Mouse (Mus musculus) limb, embryonic 13.5 days (tissue): Measurements from ENCODE around the gene Drosha. TPM values are rescaled to one million over a fixed set of nuclear protein-coding genes. Genes with fewer than 3 reads are reported as not detected.
"Not testable (repeated sequence)": the region's sequence is repeated elsewhere in the genome, so short reads cannot be mapped to it uniquely, and the experiment has no call there.

Experiments
- ATAC-seq: fragments of 200-750 bp; cut with Nextera tagmentation; 2 replicates; pipeline ENCODE4 v1.8.0; 2017; ENCODE audit warnings: low read depth, moderate number of reproducible peaks, moderate TSS enrichment; ENCODE audit not compliant: low FRiP score
- H3K27ac ChIP-seq: fragments of 300-500 bp; sonication (generic); 2 replicates; pipeline ENCODE4 v1.5.1; 2015; ENCODE audit warnings: inconsistent platforms, mild to moderate bottlenecking, moderate library complexity
- H3K27me3 ChIP-seq: fragments of 300-500 bp; sonication (generic); 2 replicates; pipeline ENCODE4 v1.6.1; 2015; ENCODE audit warnings: mild to moderate bottlenecking, inconsistent platforms
- H3K36me3 ChIP-seq: fragments of 300-500 bp; sonication (generic); 2 replicates; pipeline ENCODE4 v1.6.1; 2015; ENCODE audit warnings: inconsistent platforms, mild to moderate bottlenecking, moderate library complexity
- H3K4me1 ChIP-seq: fragments of 300-500 bp; sonication (generic); 2 replicates; pipeline ENCODE4 v1.6.1; 2015; ENCODE audit warnings: inconsistent platforms
- H3K4me2 ChIP-seq: fragments of 300-500 bp; sonication (generic); replicated peaks from 2 replicates; pipeline ENCODE4 v1.6.1; 2015; ENCODE audit warnings: inconsistent platforms, mild to moderate bottlenecking, moderate library complexity
- H3K4me3 ChIP-seq: fragments of 300-500 bp; sonication (generic); 2 replicates; pipeline ENCODE4 v1.5.1; 2015; ENCODE audit warnings: moderate library complexity, mild to moderate bottlenecking, inconsistent platforms
- H3K9ac ChIP-seq: fragments of 300-500 bp; sonication (generic); 2 replicates; pipeline ENCODE4 v1.6.1; 2015; ENCODE audit warnings: mild to moderate bottlenecking, inconsistent platforms
- H3K9me3 ChIP-seq: fragments of 300-500 bp; sonication (generic); 2 replicates; pipeline ENCODE4 v1.6.1; 2016; ENCODE audit warnings: inconsistent platforms
- WGBS: fragments of 180-500 bp; shearing (Covaris S2); methylation state at CpG from one replicate; pipeline ENCODE4 v1.1.7; 2015; 5-methylcytosine and 5-hydroxymethylcytosine counted together
- polyA plus RNA-seq: library from polyadenylated mRNA; unstranded; fragments of >200 nt; fragmentation: Nextera tagmentation; extraction: Ambion mirVana; gene quantifications from 2 replicates; pipeline ENCODE4 v1.2.1, GENCODE M21; 2015

Gene Drosha
- 41.0 and 47.6 TPM in 2 replicates for polyA plus RNA-seq

GRCm38 (mm10) chr15:12824197-12824952 lies at the start of gene Drosha, which contains the start of gene 6030458C11Rik:
Gene Drosha (plus strand): TSS chr15:12824815.
Gene 6030458C11Rik (minus strand): TSS chr15:12824649.
- H3K36me3 ChIP-seq: peaks cover 54% of the 10 kb centered on the region
- peak; percentile 100 for ATAC-seq
- whole genome bisulfite sequencing: under 1% methylated on average over 67 of the region's 67 CpGs
- H3K4me1 ChIP-seq: peaks cover 24% of the 10 kb centered on the region
- H3K9ac ChIP-seq: peak within 1 kb of the TSS; percentile 94
- peak within 1 kb of the TSS; percentile 79 for H3K4me2 ChIP-seq
- H3K4me3 ChIP-seq: peak within 1 kb of the TSS; percentile 66
- H3K27me3 ChIP-seq: no peaks in the 10 kb centered on the region
- H3K9me3 ChIP-seq: no peaks in the 10 kb centered on the region
- H3K27ac ChIP-seq: peak within 1 kb of the TSS; percentile 65

GRCm38 (mm10) chr15:12781296-12781695 lies 43.3 kb upstream of the Drosha start:
- Histone ChIP-seq H3K4me3 (no peak overlapping the region), H3K4me1 (peaks cover 10% of the 10 kb centered on the region), H3K27ac (no peak overlapping the region), H3K4me2 (no peak overlapping the region), H3K9me3 (0 out of 2 replicates have a peak, but pooled peaks cover 6% of the 10 kb centered on the region), H3K27me3 (no peaks in the 10 kb centered on the region), H3K36me3 (no peaks in the 10 kb centered on the region), H3K9ac (no peak overlapping the region)
- ATAC-seq: peak; percentile 66
- 45% methylated on average over 6 of the region's 6 CpGs for WGBS

- Histone ChIP-seq H3K4me1 (peaks cover 10% of the 10 kb centered on the region), H3K4me2 (peak overlapping the region; percentile 12; the same call in 1 of the 2 replicates), H3K9ac (no peak overlapping the region), H3K27ac (no peak overlapping the region), H3K36me3 (no peaks in the 10 kb centered on the region), H3K9me3 (0 out of 2 replicates have a peak, but pooled peaks cover 3% of the 10 kb centered on the region), H3K4me3 (no peak overlapping the region), H3K27me3 (no peaks in the 10 kb centered on the region)
- 55% methylated on average over 12 of the region's 16 CpGs for WGBS
- no peak for ATAC-seq
Observed at GRCm38 (mm10) chr15:12781729-12782326, 42.8 kb upstream of the Drosha start.

GRCm38 (mm10) chr15:12788536-12788935 lies 36.1 kb upstream of the Drosha start:
- H3K27me3 ChIP-seq: no peaks in the 10 kb centered on the region
- no peaks in the 10 kb centered on the region for H3K9me3 ChIP-seq
- H3K36me3 ChIP-seq: no peaks in the 10 kb centered on the region
- no peak overlapping the region for H3K4me3 ChIP-seq
- peaks cover 8% of the 10 kb centered on the region for H3K4me1 ChIP-seq
- 74% methylated on average over 5 of the region's 5 CpGs for WGBS
- ATAC-seq: no peak
- no peak overlapping the region for H3K4me2 ChIP-seq
- no peak overlapping the region for H3K27ac ChIP-seq
- no peak overlapping the region for H3K9ac ChIP-seq

GRCm38 (mm10) chr15:12789406-12789867 lies 35.2 kb upstream of the Drosha start:
- 27% methylated on average over 10 of the region's 10 CpGs for WGBS
- Histone ChIP-seq H3K36me3 (no peaks in the 10 kb centered on the region), H3K9me3 (no peaks in the 10 kb centered on the region), H3K9ac (no peak overlapping the region), H3K4me3 (no peak overlapping the region), H3K27me3 (no peaks in the 10 kb centered on the region), H3K4me2 (peak overlapping the region; percentile 22; the same call in 1 of the 2 replicates), H3K4me1 (peaks cover 8% of the 10 kb centered on the region), H3K27ac (no peak overlapping the region)
- no peak; the same call in 1 of the 2 replicates for ATAC-seq

- H3K4me2 ChIP-seq: no peak overlapping the region
- H3K27me3 ChIP-seq: no peaks in the 10 kb centered on the region
- H3K4me3 ChIP-seq: no peak overlapping the region
- H3K27ac ChIP-seq: no peak overlapping the region
- no peak overlapping the region for H3K9ac ChIP-seq
- WGBS: 71% methylated on average over 6 of the region's 6 CpGs
- no peaks in the 10 kb centered on the region for H3K9me3 ChIP-seq
- no peak for ATAC-seq
- no peaks in the 10 kb centered on the region for H3K36me3 ChIP-seq
- peaks cover 4% of the 10 kb centered on the region for H3K4me1 ChIP-seq
Observed at GRCm38 (mm10) chr15:12794311-12794710, 30.3 kb upstream of the Drosha start.

GRCm38 (mm10) chr15:12795457-12795894 lies 29.1 kb upstream of the Drosha start:
- no peak overlapping the region for H3K4me3 ChIP-seq
- WGBS: 0% methylated on average over 2 of the region's 2 CpGs
- H3K27ac ChIP-seq: no peak overlapping the region
- ATAC-seq: peak; percentile 45; the same call in 1 of the 2 replicates
- no peaks in the 10 kb centered on the region for H3K4me1 ChIP-seq
- H3K27me3 ChIP-seq: no peaks in the 10 kb centered on the region
- no peak overlapping the region for H3K9ac ChIP-seq
- H3K9me3 ChIP-seq: no peaks in the 10 kb centered on the region
- no peak overlapping the region for H3K4me2 ChIP-seq
- no peaks in the 10 kb centered on the region for H3K36me3 ChIP-seq

- Histone ChIP-seq H3K4me2 (no peak overlapping the region), H3K9me3 (no peaks in the 10 kb centered on the region), H3K27ac (no peak overlapping the region), H3K36me3 (no peaks in the 10 kb centered on the region), H3K4me3 (no peak overlapping the region), H3K27me3 (no peaks in the 10 kb centered on the region), H3K9ac (no peak overlapping the region), H3K4me1 (no peaks in the 10 kb centered on the region)
- WGBS: 33% methylated on average over 13 of the region's 13 CpGs
- ATAC-seq: no peak
Observed at GRCm38 (mm10) chr15:12795909-12796470, 28.6 kb upstream of the Drosha start.

GRCm38 (mm10) chr15:12798043-12798442 lies 26.6 kb upstream of the Drosha start:
- 84% methylated on average over 6 of the region's 6 CpGs for WGBS
- Histone ChIP-seq H3K36me3 (no peaks in the 10 kb centered on the region), H3K9me3 (no peaks in the 10 kb centered on the region), H3K27ac (no peak overlapping the region), H3K9ac (no peak overlapping the region), H3K4me1 (no peaks in the 10 kb centered on the region), H3K4me3 (no peak overlapping the region), H3K27me3 (no peaks in the 10 kb centered on the region), H3K4me2 (no peak overlapping the region)
- no peak for ATAC-seq

GRCm38 (mm10) chr15:12800405-12801141 lies 24.0 kb upstream of the Drosha start:
- H3K4me1 ChIP-seq: no peaks in the 10 kb centered on the region
- 38% methylated on average over 15 of the region's 15 CpGs for WGBS
- H3K4me3 ChIP-seq: no peak overlapping the region
- H3K9ac ChIP-seq: no peak overlapping the region
- H3K9me3 ChIP-seq: no peaks in the 10 kb centered on the region
- H3K4me2 ChIP-seq: no peak overlapping the region
- H3K27me3 ChIP-seq: no peaks in the 10 kb centered on the region
- H3K36me3 ChIP-seq: no peaks in the 10 kb centered on the region
- no peak for ATAC-seq
- no peak overlapping the region for H3K27ac ChIP-seq

GRCm38 (mm10) chr15:12801142-12801506 lies 23.5 kb upstream of the Drosha start:
- WGBS: 84% methylated on average over 2 of the region's 2 CpGs
- not testable (repeated sequence) for H3K9ac ChIP-seq, H3K4me1 ChIP-seq, H3K9me3 ChIP-seq, H3K36me3 ChIP-seq, ATAC-seq, H3K4me2 ChIP-seq, H3K4me3 ChIP-seq, H3K27ac ChIP-seq, H3K27me3 ChIP-seq
